Mouse (Mus musculus) lung, adult 2 months (tissue): ENCODE results near the gene Polr3e.

ENCODE experiments used
- CTCF ChIP-seq: fragments of 200-500 bp; IDR thresholded peaks from 2 replicates; pipeline ENCODE4 v1.5.1; 2011; ENCODE audit warnings: mild to moderate bottlenecking, low read length, control low read depth; ENCODE audit not compliant: insufficient read depth
- POLR2A ChIP-seq: fragments of 200-500 bp; IDR thresholded peaks from 2 replicates; pipeline ENCODE4 v1.6.1; 2011; ENCODE audit warnings: low read depth, mild to moderate bottlenecking, control low read depth, low read length, borderline replicate concordance; ENCODE audit errors: extremely low read depth

DNA sequence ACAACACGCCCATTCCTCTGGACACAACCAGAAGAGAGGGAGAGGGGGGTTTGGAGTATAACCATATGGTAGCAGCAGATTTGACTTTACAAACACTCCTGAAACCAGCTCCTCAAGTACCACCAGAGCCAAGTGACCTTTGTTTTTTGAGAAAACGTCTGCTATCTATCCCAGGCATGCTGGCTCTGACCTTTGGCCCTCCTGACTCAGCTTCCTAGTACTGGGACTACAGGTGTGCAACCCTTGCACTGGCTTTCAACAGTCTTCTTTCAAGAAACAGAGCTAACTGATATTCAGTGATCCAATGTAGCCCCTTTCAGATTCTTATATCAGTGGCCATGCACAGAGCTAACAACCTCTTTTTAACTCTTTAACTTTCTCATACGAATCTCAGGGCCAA lies 44.3 kb downstream of the Polr3e start:
- no peak for TF ChIP-seq POLR2A
- TF ChIP-seq CTCF, result no peak
